Mouse (Mus musculus) hindbrain, embryonic 10.5 days (tissue): Measurements from ENCODE around the gene Utp11. TPM values are rescaled to one million over a fixed set of nuclear protein-coding genes. Genes with fewer than 3 reads are reported as not detected.
"Not testable (repeated sequence)": the region's sequence is repeated elsewhere in the genome, so short reads cannot be mapped to it uniquely, and the experiment has no call there.

Source experiments
- DNase-seq: peaks from one replicate; pipeline ENCODE4 v3.0.0-alpha.2; 2017; ENCODE audit warnings: low spot score
- H3K27ac ChIP-seq: fragments of 300-500 bp; sonication (generic); 2 replicates; pipeline ENCODE4 v1.5.1; 2016; ENCODE audit warnings: mild to moderate bottlenecking, moderate library complexity
- H3K27me3 ChIP-seq: fragments of 300-500 bp; sonication (generic); 2 replicates; pipeline ENCODE4 v1.6.1; 2016; ENCODE audit warnings: mild to moderate bottlenecking; ENCODE audit not compliant: poor library complexity, insufficient read depth, severe bottlenecking
- H3K36me3 ChIP-seq: fragments of 300-500 bp; sonication (generic); 2 replicates; pipeline ENCODE4 v1.6.1; 2016; ENCODE audit warnings: mild to moderate bottlenecking, moderate library complexity
- H3K4me1 ChIP-seq: fragments of 300-500 bp; sonication (generic); replicated peaks from 2 replicates; pipeline ENCODE4 v1.6.1; 2016; ENCODE audit warnings: mild to moderate bottlenecking
- H3K4me3 ChIP-seq: fragments of 300-500 bp; sonication (generic); 2 replicates; pipeline ENCODE4 v1.5.1; 2016; ENCODE audit warnings: mild to moderate bottlenecking, moderate library complexity
- H3K9me3 ChIP-seq: fragments of 300-500 bp; sonication (generic); 2 replicates; pipeline ENCODE4 v1.6.1; 2016; ENCODE audit warnings: mild to moderate bottlenecking, moderate library complexity
- WGBS: fragments of 180-500 bp; shearing (Covaris S2); methylation state at CpG from one replicate; pipeline ENCODE4 v1.1.7; 2016; 5-methylcytosine and 5-hydroxymethylcytosine counted together
- polyA plus RNA-seq: library from polyadenylated mRNA; unstranded; fragments of >200 nt; fragmentation: Nextera tagmentation; extraction: Ambion mirVana; gene quantifications from 2 replicates; pipeline ENCODE4 v1.2.1, GENCODE M21; 2016

Utp11 gene
- polyA plus RNA-seq, 1 experiment from 2014 or later = 62.8 TPM

DNA sequence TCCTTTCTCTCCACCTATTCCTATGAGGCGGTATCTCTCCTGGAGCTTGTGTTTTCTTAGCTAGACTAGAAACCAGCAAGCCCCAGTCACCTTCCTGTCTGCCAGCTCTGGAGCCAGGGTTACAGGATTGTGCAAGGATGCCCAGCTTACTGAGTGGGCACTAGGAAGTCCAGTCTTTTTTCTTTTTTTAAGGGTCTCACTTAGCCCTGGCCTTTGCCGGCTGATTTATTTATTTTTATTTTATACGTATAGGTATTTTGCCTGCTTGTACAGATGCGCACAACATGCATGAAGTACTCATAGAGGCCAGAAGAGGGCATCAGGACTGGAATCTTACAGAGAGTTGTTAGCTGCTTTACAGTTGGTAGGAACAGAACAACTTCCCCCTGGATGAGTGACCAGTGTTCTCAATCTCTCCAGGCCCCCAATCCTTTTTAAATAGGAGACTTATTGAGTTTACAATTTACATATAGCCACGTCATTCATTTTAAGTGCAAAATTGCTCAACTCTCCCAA, 17.4 kb upstream of the Utp11 start:
- DNase-seq = peak; percentile 52
- H3K27ac ChIP-seq = no peak overlapping the region
- peaks cover 57% of the 10 kb centered on the region for H3K4me1 ChIP-seq
- H3K9me3 ChIP-seq = no peaks in the 10 kb centered on the region
- WGBS = 10% methylated on average over 5 of the region's 5 CpGs
- H3K4me3 ChIP-seq = no peak overlapping the region
- peaks cover 13% of the 10 kb centered on the region for H3K36me3 ChIP-seq
- H3K27me3 ChIP-seq = peaks cover 36% of the 10 kb centered on the region

DNA sequence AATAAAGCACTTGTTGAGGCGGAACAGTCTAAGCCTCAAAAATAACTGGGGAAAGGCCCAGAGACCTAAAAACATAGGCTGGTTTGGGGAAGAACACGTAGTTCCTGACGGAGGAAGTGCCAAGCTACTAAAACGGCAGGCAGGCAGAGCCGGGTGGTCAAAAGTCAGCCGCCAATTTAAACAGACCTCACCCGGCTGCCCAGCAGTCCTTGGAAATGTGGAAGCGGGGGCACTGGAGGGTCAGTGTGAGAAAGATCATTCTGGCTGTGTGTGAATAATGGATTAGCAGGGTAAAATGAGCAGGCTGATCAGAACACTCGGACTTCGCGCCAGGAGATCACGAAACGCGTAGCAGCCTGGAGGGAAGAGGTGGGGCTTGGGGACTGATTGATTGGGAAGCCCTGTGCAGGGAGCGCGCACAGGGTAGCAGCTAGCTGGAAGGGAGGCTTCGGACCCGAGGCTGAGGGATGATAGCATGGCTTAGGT, 16.6 kb upstream of the Utp11 start:
- Histone ChIP-seq H3K4me1 (peaks cover 57% of the 10 kb centered on the region), H3K9me3 (no peaks in the 10 kb centered on the region), H3K27ac (peak overlapping the region; percentile 86), H3K36me3 (peaks cover 10% of the 10 kb centered on the region; the same call in 1 of the 2 replicates), H3K27me3 (peaks cover 42% of the 10 kb centered on the region), H3K4me3 (peak overlapping the region; percentile 45)
- WGBS = 4% methylated on average over 18 of the region's 18 CpGs
- peak; percentile 57 for DNase-seq

DNA sequence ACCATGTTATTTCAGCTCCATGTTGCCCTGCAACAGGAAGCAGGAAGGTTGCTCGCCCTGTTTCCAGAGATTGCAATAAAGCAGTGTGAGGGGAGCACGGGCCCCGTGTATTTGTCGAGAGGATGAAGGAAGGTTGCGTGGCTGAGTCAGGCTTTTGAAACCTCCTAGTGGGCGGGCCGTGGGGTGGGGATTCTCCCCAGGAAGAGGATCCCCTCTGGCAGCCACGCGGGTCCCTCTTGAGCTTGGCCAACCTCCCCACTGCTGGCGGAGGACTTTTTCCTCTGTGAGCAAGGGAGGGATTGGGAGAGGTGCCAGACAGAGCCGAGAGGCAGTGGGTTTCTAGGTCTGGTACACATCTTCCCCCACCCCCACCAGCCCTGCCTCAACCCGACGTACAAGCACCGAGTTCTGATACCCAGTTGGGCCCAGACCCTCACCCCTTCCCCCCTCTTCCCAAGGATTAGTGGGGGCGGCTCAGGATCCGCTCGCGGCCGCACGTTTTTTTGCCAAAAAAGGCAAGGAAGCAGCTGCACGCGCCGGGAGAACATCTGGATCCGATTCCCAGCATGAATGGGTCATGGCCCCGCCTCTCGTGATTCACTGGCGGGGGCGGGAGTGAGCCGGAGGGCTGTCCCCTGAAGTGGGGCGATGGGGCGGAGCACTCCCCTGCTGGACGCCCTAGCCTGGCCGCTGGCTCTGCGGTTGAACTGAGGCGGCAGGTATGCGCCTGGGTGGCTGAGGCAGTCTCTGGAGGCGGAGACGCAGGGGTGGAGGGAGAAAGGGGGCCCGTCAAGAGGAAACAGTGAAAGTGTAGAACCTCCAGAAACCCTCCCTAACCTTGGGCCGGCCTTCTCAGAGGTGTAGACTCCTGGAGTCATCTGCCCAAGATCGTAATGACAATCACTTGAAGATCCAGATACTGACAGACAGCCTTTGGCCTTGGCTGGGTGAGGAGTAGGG, 15.4 kb upstream of the Utp11 start:
- Histone ChIP-seq H3K4me3 (peak overlapping the region; percentile 48), H3K27ac (peak overlapping the region; percentile 86), H3K27me3 (peaks cover 46% of the 10 kb centered on the region), H3K36me3 (peaks cover 10% of the 10 kb centered on the region; the same call in 1 of the 2 replicates), H3K9me3 (no peaks in the 10 kb centered on the region), H3K4me1 (peaks cover 63% of the 10 kb centered on the region)
- 2% methylated on average over 41 of the region's 41 CpGs for WGBS
- DNase-seq = peak; percentile 87

DNA sequence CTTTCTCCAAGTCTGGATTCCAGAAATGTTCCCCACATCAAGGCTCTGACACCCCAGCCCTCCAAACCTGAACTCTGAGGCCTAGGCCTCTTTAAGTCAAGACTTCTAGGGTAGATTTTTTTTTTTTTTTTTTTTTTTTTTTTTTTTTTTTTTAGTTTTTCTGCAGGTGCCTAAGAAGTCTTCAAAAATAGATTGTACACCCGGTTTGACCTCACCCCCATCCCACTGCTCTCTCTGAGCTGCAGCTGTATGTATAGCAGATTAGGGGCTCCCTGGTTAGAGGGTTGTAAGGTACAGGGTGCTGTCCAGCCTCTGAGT, 14.8 kb upstream of the Utp11 start:
- Histone ChIP-seq H3K27ac (peak overlapping the region; percentile 86), H3K4me1 (peaks cover 69% of the 10 kb centered on the region), H3K36me3 (peaks cover 10% of the 10 kb centered on the region; the same call in 1 of the 2 replicates), H3K27me3 (peaks cover 53% of the 10 kb centered on the region), H3K4me3 (peak overlapping the region; percentile 48; the same call in 1 of the 2 replicates)
- WGBS = 13% methylated on average over 1 of the region's 1 CpGs
- H3K9me3 ChIP-seq, DNase-seq: not testable (repeated sequence)

DNA sequence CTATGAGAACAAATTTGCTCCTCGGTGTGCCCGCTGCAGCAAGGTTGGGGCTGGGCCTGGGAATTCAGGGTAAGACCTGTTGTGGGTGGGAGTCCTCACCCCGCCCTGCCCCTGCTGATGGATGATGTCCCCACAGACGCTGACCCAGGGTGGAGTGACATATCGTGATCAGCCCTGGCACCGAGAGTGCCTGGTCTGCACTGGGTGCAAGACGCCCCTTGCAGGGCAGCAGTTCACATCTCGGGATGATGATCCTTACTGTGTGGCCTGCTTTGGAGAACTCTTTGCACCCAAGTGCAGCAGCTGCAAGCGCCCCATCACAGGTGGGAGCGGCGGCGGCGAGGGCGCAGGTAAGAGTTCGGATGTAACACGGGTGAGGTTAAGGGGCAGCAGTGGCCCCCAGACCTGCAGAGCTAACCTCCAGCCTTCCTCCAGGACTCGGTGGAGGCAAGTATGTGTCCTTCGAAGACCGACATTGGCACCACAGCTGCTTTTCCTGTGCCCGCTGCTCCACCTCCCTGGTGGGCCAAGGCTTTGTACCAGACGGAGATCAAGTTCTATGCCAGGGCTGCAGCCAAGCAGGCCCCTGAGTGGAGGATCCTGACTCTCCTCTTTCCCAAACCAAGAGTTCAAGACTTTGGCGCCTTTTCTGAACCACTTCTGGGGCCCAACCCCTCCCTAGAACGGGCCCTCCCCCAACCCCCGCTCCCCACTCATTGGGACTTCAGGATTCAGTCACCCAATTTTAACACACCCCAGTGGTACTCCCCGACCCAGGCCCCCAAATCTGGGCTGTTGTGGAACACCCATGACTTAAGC, 14.2 kb upstream of the Utp11 start:
- 86% methylated on average over 25 of the region's 25 CpGs for WGBS
- DNase-seq, H3K9me3 ChIP-seq, H3K4me3 ChIP-seq: not testable (repeated sequence)
- 0 out of 2 replicates have a peak overlapping the region, but pooled peaks have one; percentile 9 for H3K27ac ChIP-seq
- H3K4me1 ChIP-seq = peaks cover 71% of the 10 kb centered on the region
- peaks cover 54% of the 10 kb centered on the region for H3K27me3 ChIP-seq
- H3K36me3 ChIP-seq = peaks cover 10% of the 10 kb centered on the region; the same call in 1 of the 2 replicates

DNA sequence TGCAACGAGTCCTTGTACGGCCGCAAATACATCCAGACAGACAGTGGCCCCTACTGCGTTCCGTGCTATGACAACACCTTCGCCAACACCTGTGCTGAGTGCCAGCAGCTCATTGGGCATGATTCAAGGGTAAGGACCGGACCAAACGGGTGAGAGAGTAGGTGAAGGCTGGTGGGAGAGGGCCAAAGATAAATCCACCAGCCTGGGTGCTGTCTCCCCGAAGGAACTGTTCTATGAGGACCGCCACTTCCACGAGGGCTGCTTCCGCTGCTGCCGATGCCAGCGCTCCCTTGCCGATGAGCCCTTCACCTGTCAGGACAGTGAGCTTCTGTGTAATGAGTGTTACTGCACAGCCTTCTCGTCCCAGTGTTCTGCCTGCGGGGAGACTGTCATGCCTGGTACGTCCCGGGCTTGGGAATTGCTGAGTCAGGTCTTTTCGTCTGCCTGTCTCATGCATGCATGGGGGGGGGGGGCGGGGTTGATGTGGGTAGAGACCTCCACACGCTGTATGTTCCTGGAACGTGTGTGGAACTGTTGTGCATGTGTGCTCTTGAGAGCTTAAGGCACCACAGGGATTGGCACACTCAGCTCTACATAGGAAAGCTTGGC, 12.4 kb upstream of the Utp11 start:
- Histone ChIP-seq H3K9me3 (no peaks in the 10 kb centered on the region), H3K27me3 (peaks cover 72% of the 10 kb centered on the region), H3K27ac (peak overlapping the region; percentile 89; the same call in 1 of the 2 replicates), H3K36me3 (peaks cover 10% of the 10 kb centered on the region; the same call in 1 of the 2 replicates), H3K4me3 (no peak overlapping the region), H3K4me1 (peaks cover 87% of the 10 kb centered on the region)
- no peak for DNase-seq
- WGBS = 88% methylated on average over 23 of the region's 23 CpGs

DNA sequence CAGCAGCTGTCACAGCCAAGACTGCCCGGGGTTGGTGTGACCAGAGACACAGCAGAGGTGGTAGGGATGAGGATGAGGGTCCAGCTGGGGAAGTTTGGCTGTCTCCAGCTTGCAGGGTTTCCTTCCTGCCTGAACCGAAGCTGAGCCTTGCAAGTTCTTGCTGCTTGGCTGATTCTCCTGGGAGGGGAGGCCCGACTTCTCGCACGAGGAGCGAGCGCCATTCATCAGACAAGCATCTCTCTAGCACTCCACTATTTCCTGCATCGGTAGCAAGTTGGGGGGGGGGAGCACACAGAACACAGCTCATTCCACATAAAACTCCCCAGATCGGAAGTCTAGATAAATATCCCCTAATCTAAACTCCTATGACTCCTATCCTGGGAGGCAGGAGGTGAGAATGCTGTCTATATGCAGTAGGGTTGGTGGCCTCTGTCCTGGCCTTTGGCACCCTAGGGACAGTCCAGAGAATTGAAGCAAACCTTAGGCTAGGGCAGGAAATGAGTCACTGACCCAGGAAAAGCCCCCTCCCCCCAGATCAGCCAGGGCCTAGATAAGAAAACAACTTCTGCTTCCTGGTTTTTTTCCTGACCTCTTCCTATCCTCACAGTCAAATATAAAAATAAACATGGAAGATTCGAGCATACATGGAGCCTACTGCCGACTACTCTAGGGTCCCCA, 11.5 kb upstream of the Utp11 start:
- Histone ChIP-seq H3K36me3 (peaks cover 10% of the 10 kb centered on the region; the same call in 1 of the 2 replicates), H3K4me3 (peak overlapping the region; percentile 32), H3K9me3 (no peaks in the 10 kb centered on the region), H3K27me3 (peaks cover 74% of the 10 kb centered on the region), H3K27ac (peak overlapping the region; percentile 89), H3K4me1 (peaks cover 87% of the 10 kb centered on the region)
- WGBS = 13% methylated on average over 11 of the region's 11 CpGs
- peak; percentile 41 for DNase-seq

DNA sequence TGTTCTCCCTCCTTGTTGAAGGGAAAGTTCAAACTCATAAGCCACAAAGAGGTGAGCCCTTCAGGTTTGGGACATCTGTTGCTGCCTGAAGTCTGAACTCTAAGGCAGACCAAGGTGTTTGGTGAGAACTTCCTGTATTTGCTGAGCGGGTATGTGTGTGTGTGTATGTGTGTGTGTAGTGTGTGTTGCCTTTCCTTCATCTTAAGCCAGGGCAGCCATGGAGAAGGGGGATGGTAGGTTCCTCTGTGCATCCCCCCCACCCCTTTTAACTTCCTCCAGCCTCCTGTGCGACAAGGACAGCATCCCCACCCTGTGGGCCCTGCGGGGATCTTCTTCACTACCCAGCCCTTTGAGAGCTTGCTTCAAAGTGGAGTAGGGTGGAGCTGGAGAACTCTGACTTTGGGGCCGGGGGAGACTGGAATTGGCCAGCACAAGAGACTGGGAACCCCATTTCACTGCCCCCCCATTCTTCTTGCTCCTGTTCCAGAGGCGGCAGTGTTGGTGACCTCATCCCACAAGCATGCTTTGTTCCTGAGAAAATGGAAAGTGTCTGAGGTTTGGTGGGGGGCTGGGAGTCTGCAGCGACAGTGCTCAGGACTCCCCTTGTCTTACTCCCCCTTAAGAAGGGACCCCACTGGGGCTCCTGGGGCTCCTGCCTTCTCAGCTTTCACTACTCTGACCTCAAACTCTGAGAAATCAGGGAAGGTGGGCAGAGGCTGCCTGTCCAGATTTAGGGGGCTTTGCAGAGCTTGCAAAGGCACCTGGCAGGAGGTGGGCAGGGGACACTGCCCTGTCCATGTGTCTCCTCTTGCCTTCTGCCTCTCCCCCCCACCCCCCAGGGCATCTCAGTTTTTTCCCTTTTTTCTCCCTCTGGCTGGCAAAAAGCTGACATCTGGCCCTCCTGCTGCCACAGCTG, 10.7 kb upstream of the Utp11 start:
- peak; percentile 35 for DNase-seq
- Histone ChIP-seq H3K4me1 (peaks cover 87% of the 10 kb centered on the region), H3K36me3 (peaks cover 10% of the 10 kb centered on the region; the same call in 1 of the 2 replicates), H3K27me3 (peaks cover 74% of the 10 kb centered on the region), H3K9me3 (no peaks in the 10 kb centered on the region), H3K27ac (peak overlapping the region; percentile 89), H3K4me3 (peak overlapping the region; percentile 32)
- 5% methylated on average over 6 of the region's 6 CpGs for WGBS

DNA sequence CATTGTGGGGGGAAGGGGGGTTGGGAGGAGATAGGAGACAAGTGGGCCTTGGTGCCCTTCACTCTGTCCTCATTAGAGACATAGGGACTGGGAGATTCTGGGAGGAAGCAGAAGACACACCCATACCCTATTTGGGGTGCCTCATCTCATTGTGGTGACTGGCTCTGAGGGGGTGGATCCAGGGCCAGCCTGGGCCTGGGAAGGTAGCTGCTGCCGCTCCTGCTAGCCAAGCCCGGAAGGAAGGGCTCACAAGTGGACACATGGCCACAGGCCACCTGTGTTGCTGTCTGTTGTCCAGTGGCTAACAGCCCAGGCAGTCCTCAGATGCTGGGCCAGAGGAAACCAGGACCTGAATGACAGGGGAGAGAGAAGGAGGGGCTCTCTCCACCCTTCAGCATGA, 10.0 kb upstream of the Utp11 start:
- H3K36me3 ChIP-seq = peaks cover 10% of the 10 kb centered on the region; the same call in 1 of the 2 replicates
- peak overlapping the region; percentile 89 for H3K27ac ChIP-seq
- peak overlapping the region; percentile 32; the same call in 1 of the 2 replicates for H3K4me3 ChIP-seq
- no peaks in the 10 kb centered on the region for H3K9me3 ChIP-seq
- peaks cover 80% of the 10 kb centered on the region for H3K4me1 ChIP-seq
- peaks cover 74% of the 10 kb centered on the region for H3K27me3 ChIP-seq
- no peak for DNase-seq
- 32% methylated on average over 2 of the region's 2 CpGs for WGBS

DNA sequence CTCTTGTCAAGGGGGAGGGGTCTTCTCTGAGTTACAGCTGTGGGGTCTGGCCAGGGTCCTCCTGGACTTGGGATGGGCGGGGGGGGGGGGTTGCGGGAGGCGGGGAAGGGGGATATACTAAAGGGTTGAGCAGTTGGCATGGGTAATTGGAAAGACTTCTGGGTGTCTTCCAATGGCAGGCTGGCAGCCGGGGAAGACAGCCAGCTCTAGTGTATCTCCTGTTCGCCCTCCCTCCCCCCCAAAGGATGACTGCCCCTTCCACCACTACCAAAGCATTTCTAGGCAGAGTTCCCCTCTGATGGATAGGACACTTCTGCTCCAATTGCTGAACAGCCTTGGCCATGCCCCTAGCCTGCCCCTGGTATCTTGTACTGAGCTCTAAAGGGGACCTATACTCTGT, 8.5 kb upstream of the Utp11 start:
- no peak for DNase-seq
- Histone ChIP-seq H3K27ac (peak overlapping the region; percentile 89), H3K36me3 (peaks cover 4% of the 10 kb centered on the region; the same call in 1 of the 2 replicates), H3K4me3 (peak overlapping the region; percentile 91), H3K9me3 (no peaks in the 10 kb centered on the region), H3K27me3 (peaks cover 66% of the 10 kb centered on the region), H3K4me1 (peaks cover 68% of the 10 kb centered on the region)
- 35% methylated on average over 5 of the region's 5 CpGs for WGBS
